Mouse (Mus musculus) liver, postnatal 0 days (tissue): Measurements from ENCODE around the gene Ccdc3. TPM values are rescaled to one million over a fixed set of nuclear protein-coding genes. Genes with fewer than 3 reads are reported as not detected.

ENCODE experiments used
- ATAC-seq: fragments of 200-750 bp; cut with Nextera tagmentation; 2 replicates; pipeline ENCODE4 v1.8.0; 2017; ENCODE audit warnings: mild to moderate bottlenecking, moderate library complexity
- DNase-seq: peaks from one replicate; pipeline ENCODE4 v3.0.0-alpha.2; 2016
- H3K27ac ChIP-seq: fragments of 300-500 bp; sonication (generic); 2 replicates; pipeline ENCODE4 v1.5.1; 2014; ENCODE audit warnings: antibody characterized with exemption, moderate library complexity, mild to moderate bottlenecking, low read depth
- H3K27me3 ChIP-seq: fragments of 300-500 bp; sonication (generic); 2 replicates; pipeline ENCODE4 v1.6.1; 2014; ENCODE audit warnings: low read length, control low read depth, mixed read lengths; ENCODE audit not compliant: insufficient read depth
- H3K36me3 ChIP-seq: fragments of 300-500 bp; sonication (generic); replicated peaks from 2 replicates; pipeline ENCODE4 v1.6.1; 2014; ENCODE audit warnings: mild to moderate bottlenecking, control low read depth, low read length, moderate library complexity, mixed read lengths; ENCODE audit not compliant: insufficient read depth
- H3K4me1 ChIP-seq: fragments of 300-500 bp; sonication (generic); 2 replicates; pipeline ENCODE4 v1.6.1; 2014; ENCODE audit warnings: antibody characterized with exemption, mild to moderate bottlenecking, control low read depth; ENCODE audit not compliant: insufficient read depth
- H3K4me2 ChIP-seq: fragments of 300-500 bp; sonication (generic); 2 replicates; pipeline ENCODE4 v1.6.1; 2014; ENCODE audit warnings: low read depth, mild to moderate bottlenecking, low read length, moderate library complexity, mixed read lengths
- H3K4me3 ChIP-seq: fragments of 300-500 bp; sonication (generic); 2 replicates; pipeline ENCODE4 v1.5.1; 2014; ENCODE audit warnings: low read depth, low read length
- H3K9ac ChIP-seq: fragments of 300-500 bp; sonication (generic); replicated peaks from 2 replicates; pipeline ENCODE4 v1.6.1; 2014; ENCODE audit warnings: mild to moderate bottlenecking, moderate library complexity
- H3K9me3 ChIP-seq: fragments of 300-500 bp; sonication (generic); 2 replicates; pipeline ENCODE4 v1.6.1; 2016; ENCODE audit warnings: mild to moderate bottlenecking, control low read depth, low read length, mixed read lengths
- CTCF ChIP-seq: sonication (generic); IDR thresholded peaks from 2 replicates; pipeline ENCODE4 v1.5.1; 2016; ENCODE audit warnings: antibody characterized with exemption, low read depth
- EP300 ChIP-seq: IDR thresholded peaks from 2 replicates; pipeline ENCODE4 v1.6.1; 2016; ENCODE audit warnings: antibody characterized with exemption, low read depth, mild to moderate bottlenecking
- WGBS: fragments of 180-500 bp; shearing (Covaris S2); extraction: QIAGEN DNeasy Blood & Tissue Kit; methylation state at CpG from one replicate; pipeline ENCODE4 v1.1.7; 2014; ENCODE audit not compliant: insufficient replicate concordance; 5-methylcytosine and 5-hydroxymethylcytosine counted together
- polyA plus RNA-seq: library from polyadenylated mRNA; unstranded; fragments of >200 nt; fragmentation: Nextera tagmentation; extraction: Ambion mirVana; gene quantifications from 2 replicates; pipeline ENCODE4 v1.2.1, GENCODE M21; 2015

Gene Ccdc3
- polyA plus RNA-seq, 1 experiment from 2014 or later, result 2.6 TPM

DNA sequence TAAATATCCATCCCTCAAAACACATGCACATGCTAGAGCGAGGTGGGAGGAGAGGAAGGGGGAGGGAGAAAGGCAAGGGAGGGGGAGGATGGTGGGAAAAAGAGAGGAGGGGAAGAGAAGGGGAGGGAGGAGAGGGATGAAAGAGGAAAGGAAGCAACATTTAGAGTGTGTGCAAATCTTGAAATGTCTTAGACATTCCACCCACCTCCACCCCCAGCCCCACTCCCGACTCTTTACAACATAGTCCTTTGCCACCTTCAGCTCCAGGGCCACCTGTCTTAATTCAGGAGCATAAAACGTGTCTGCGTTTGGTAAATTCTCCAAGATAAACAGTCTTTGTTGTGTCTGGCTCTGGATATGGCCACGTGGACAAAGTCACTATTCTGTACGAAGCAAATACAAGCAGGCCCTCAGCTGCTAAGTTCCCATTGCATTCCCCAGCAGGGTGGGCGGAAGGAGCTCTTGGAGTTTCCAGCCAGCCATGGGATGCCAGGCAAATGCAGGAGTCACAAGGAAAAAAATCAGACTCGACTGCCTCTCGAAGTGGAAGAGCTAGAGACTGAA lies 77.8 kb downstream of the Ccdc3 start:
- no peaks in the 10 kb centered on the region for H3K9me3 ChIP-seq
- no peak overlapping the region for H3K27ac ChIP-seq
- WGBS, result 69% methylated on average over 9 of the region's 9 CpGs
- H3K4me1 ChIP-seq, result peaks cover 6% of the 10 kb centered on the region; the same call in 1 of the 2 replicates
- no peak overlapping the region for H3K4me3 ChIP-seq
- ATAC-seq (no peak), DNase-seq (no peak)
- H3K9ac ChIP-seq, result no peak overlapping the region
- no peaks in the 10 kb centered on the region for H3K27me3 ChIP-seq
- H3K36me3 ChIP-seq, result no peaks in the 10 kb centered on the region
- TF ChIP-seq CTCF (no peak), EP300 (no peak)
- no peak overlapping the region for H3K4me2 ChIP-seq

DNA sequence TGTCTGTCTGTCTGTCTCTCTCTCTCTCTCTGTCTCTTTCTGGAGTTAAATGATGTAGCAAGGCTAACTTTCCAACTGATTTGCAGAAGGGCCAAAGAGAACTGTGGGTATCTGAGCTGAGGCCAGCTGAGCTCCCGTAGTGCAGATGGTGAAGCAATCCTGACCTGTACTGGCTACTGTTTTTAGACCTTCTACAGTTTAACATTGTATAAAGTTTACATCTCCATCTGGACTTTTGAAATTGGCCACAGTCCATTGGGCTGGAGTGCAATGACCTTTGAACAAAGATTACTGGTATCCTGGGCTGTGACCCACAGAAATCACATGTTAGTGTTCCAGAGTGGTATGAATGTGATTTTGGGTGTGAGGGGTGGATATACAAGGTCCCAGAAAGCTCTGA lies 81.6 kb downstream of the Ccdc3 start:
- no peaks in the 10 kb centered on the region for H3K36me3 ChIP-seq
- H3K27ac ChIP-seq, result no peak overlapping the region
- DNase-seq, result peak; percentile 48
- no peak overlapping the region for H3K4me2 ChIP-seq
- whole genome bisulfite sequencing, result 63% methylated on average over 1 of the region's 1 CpGs
- no peak overlapping the region for H3K9ac ChIP-seq
- no peaks in the 10 kb centered on the region for H3K27me3 ChIP-seq
- peak; percentile 96 for ATAC-seq
- H3K4me1 ChIP-seq, result peaks cover 6% of the 10 kb centered on the region; the same call in 1 of the 2 replicates
- TF ChIP-seq EP300 (peak; percentile 50), CTCF (no peak)
- no peaks in the 10 kb centered on the region for H3K9me3 ChIP-seq
- no peak overlapping the region for H3K4me3 ChIP-seq

- Histone ChIP-seq H3K4me3 (no peak overlapping the region), H3K9ac (no peak overlapping the region), H3K27ac (no peak overlapping the region), H3K36me3 (no peaks in the 10 kb centered on the region), H3K4me1 (peaks cover 6% of the 10 kb centered on the region; the same call in 1 of the 2 replicates), H3K27me3 (no peaks in the 10 kb centered on the region), H3K9me3 (no peaks in the 10 kb centered on the region), H3K4me2 (no peak overlapping the region)
- DNase-seq (no peak), ATAC-seq (no peak)
- TF ChIP-seq EP300, result no peak
- no peak for TF ChIP-seq CTCF
- 78% methylated on average over 1 of the region's 1 CpGs for WGBS
Observed at GRCm38 (mm10) chr2:5219847-5220375, 82.3 kb downstream of the Ccdc3 start.

DNA sequence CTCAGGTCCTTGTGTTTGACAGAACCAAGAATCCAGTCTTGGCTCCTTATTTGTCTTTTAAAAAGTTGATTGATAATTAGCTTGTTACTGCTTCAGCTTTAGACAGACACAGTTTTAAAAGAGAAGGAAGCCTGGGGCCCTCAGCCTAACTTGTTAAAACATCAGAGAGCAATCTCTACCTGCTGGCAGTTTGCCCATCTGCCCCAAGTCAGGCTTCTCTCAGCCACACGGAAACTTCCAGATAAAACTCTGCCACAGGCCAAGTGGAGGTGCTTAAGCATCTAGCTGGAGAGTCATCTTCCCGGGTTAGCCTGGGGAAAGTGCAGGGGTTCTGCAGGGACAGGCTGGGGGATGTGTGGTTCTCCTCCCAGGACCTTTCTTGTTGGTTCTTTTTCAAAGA lies 85.0 kb downstream of the Ccdc3 start:
- H3K27me3 ChIP-seq, result no peaks in the 10 kb centered on the region
- H3K9ac ChIP-seq, result no peak overlapping the region
- no peak for DNase-seq
- no peaks in the 10 kb centered on the region for H3K9me3 ChIP-seq
- WGBS, result 50% methylated on average over 2 of the region's 2 CpGs
- no peaks in the 10 kb centered on the region for H3K36me3 ChIP-seq
- no peak for ATAC-seq
- peaks cover 6% of the 10 kb centered on the region; the same call in 1 of the 2 replicates for H3K4me1 ChIP-seq
- TF ChIP-seq EP300 (no peak), CTCF (no peak)
- H3K4me2 ChIP-seq, result no peak overlapping the region
- no peak overlapping the region for H3K4me3 ChIP-seq
- H3K27ac ChIP-seq, result no peak overlapping the region

- no peaks in the 10 kb centered on the region for H3K9me3 ChIP-seq
- WGBS, result 77% methylated on average over 3 of the region's 3 CpGs
Observed at GRCm38 (mm10) chr2:5236846-5237482, 99.4 kb downstream of the Ccdc3 start.

DNA sequence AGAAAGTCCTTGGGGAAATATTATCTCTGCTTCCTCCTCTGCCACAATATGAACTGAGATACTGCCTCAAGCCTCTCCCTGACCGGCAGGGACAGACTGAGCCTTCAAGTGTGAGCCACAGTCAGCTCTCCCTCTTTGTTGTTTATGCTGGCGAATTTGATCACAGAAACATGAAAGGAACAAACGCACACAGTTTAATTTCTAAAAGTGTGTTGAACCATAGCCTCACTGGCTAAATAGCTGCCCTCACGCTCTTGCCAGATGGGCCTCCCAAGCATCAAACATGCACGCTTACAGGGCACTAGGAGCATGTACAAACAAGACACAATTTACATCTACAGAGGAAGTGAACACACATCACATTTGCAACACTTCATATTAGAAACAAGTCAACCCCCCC lies 100.3 kb downstream of the Ccdc3 start:
- TF ChIP-seq EP300, result no peak
- no peak for TF ChIP-seq CTCF
- Histone ChIP-seq H3K27ac (no peak overlapping the region), H3K4me3 (no peak overlapping the region), H3K4me1 (no peaks in the 10 kb centered on the region), H3K36me3 (no peaks in the 10 kb centered on the region), H3K4me2 (no peak overlapping the region), H3K9me3 (no peaks in the 10 kb centered on the region), H3K27me3 (no peaks in the 10 kb centered on the region), H3K9ac (no peak overlapping the region)
- WGBS, result 76% methylated on average over 5 of the region's 5 CpGs
- DNase-seq, result no peak
- ATAC-seq, result no peak

More at GRCm38 (mm10) chr2:5236846-5237482, 99.4 kb downstream of the Ccdc3 start:
- no peaks in the 10 kb centered on the region for H3K36me3 ChIP-seq
- DNase-seq (no peak), ATAC-seq (no peak)
- H3K4me1 ChIP-seq, result no peaks in the 10 kb centered on the region
- no peak overlapping the region for H3K4me2 ChIP-seq
- TF ChIP-seq CTCF (no peak), EP300 (no peak)
- H3K27me3 ChIP-seq, result no peaks in the 10 kb centered on the region
- no peak overlapping the region for H3K9ac ChIP-seq
- H3K4me3 ChIP-seq, result no peak overlapping the region
- no peak overlapping the region for H3K27ac ChIP-seq
